Mouse (Mus musculus): Measurements from ENCODE around the gene Plcd3. TPM values are rescaled to one million over a fixed set of nuclear protein-coding genes. Genes with fewer than 3 reads are reported as not detected.
A peak's percentile ranks its signal among the peaks of the same experiment; 100 is the strongest.

Gene Plcd3
- polyA plus RNA-seq, 1 experiment from 2014 or later = 0.90 TPM

GRCm38 (mm10) chr11:103103621-103104020 is 2.2 kb upstream of the Plcd3 start:
- peak overlapping the region; percentile 74 for H3K4me2 ChIP-seq (ENCODE audit: low read depth)
- no peaks in the 10 kb centered on the region for H3K36me3 ChIP-seq (ENCODE audit: control insufficient read depth, insufficient read depth, low read length)
- no peak overlapping the region for H3K4me3 ChIP-seq (ENCODE audit: low read depth, low read length)
- H3K27me3 ChIP-seq (ENCODE audit: control insufficient read depth, insufficient read depth, low read length) = peaks cover 34% of the 10 kb centered on the region
- no peak for ATAC-seq (ENCODE audit: insufficient read depth, low FRiP score, low TSS enrichment)
- peaks cover 8% of the 10 kb centered on the region; the same call in 1 of the 2 replicates for H3K4me1 ChIP-seq (ENCODE audit: control insufficient read depth, insufficient read depth, low read length)
- H3K9me3 ChIP-seq (ENCODE audit: control insufficient read depth, low read length) = no peaks in the 10 kb centered on the region
- H3K9ac ChIP-seq (ENCODE audit: low read length) = no peak overlapping the region
- no peak overlapping the region for H3K27ac ChIP-seq (ENCODE audit: low read depth, low read length)
- 59% methylated on average over 8 of the region's 8 CpGs for WGBS
- no peak for DNase-seq (ENCODE audit: low spot score)

DNA sequence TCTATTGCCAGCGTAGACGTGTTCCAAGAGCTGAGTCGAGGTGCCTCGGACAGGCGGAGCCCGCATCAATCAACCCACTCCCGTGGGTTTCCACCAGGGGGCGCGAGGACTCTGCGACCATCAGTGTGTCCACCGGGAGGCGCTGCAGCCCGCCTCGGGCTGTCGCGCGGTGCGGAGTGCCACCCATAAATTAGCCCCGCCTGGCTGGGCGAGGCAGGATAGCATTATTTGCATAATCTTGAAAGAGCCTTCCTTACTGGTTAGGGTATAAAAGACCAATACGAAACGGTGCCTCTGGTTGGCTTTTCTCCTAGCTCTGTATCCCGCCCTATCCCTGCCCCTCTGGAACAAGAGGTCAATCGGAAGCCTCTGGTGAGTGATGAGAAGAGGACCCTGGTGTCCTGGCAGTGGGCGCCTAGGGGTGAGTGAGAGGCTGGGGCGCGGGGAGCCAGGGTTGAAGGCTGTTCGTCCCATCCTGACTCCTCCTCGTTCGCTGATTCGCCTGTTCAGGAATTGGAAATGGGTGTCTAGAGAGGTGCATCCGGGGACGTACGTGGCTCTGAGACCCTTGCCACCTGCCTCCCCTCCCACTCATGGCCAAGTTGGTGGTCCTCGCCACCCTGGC is 1.4 kb upstream of the Plcd3 start:
- peak overlapping the region; percentile 74 for H3K4me2 ChIP-seq (ENCODE audit: low read depth)
- peak overlapping the region; percentile 21 for H3K4me3 ChIP-seq (ENCODE audit: low read depth, low read length)
- WGBS = 2% methylated on average over 35 of the region's 35 CpGs
- H3K9ac ChIP-seq (ENCODE audit: low read length) = 0 out of 2 replicates have a peak overlapping the region, but pooled peaks have one; percentile 14
- peak; percentile 96 for DNase-seq (ENCODE audit: low spot score)
- H3K27ac ChIP-seq (ENCODE audit: low read depth, low read length) = no peak overlapping the region
- peaks cover 8% of the 10 kb centered on the region; the same call in 1 of the 2 replicates for H3K4me1 ChIP-seq (ENCODE audit: control insufficient read depth, insufficient read depth, low read length)
- peak; percentile 81 for ATAC-seq (ENCODE audit: insufficient read depth, low FRiP score, low TSS enrichment)
- H3K9me3 ChIP-seq (ENCODE audit: control insufficient read depth, low read length) = no peaks in the 10 kb centered on the region
- no peaks in the 10 kb centered on the region for H3K36me3 ChIP-seq (ENCODE audit: control insufficient read depth, insufficient read depth, low read length)
- H3K27me3 ChIP-seq (ENCODE audit: control insufficient read depth, insufficient read depth, low read length) = peaks cover 35% of the 10 kb centered on the region

DNA sequence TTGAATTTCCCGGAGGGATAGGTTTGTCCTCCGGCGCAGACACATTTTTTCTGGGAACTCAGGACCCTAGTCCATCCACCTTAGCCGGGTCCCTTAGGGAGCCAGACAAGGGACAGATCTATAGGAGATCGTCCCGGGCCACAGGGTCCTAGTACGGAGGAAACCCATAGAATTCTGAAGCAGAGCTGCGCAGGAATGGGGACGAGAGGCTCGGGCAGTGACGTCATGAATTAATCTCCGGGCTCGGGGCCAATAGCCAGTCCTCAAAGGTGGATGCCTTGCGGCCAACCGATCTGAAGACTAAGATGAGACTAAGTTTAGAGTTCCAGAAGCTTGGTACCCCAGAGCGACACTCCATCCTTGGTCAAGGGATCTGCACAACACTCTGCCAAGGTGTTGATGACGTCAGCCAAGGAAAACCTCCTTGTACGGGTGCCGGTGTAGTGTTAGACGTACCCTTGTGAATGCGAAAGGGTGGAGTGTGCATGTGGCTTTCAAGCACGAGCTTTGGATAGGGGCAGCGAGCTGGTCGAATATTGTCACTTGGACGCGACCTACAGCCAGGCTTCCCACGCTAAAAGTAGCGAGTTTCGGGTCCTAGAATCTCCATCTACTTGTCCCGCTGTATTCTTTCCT is 526 bp upstream of the Plcd3 start:
- Histone ChIP-seq H3K4me3 (ENCODE audit: low read depth, low read length) (peak overlapping the region; percentile 43), H3K36me3 (ENCODE audit: control insufficient read depth, insufficient read depth, low read length) (no peaks in the 10 kb centered on the region), H3K9me3 (ENCODE audit: control insufficient read depth, low read length) (no peaks in the 10 kb centered on the region), H3K4me1 (ENCODE audit: control insufficient read depth, insufficient read depth, low read length) (peaks cover 8% of the 10 kb centered on the region; the same call in 1 of the 2 replicates), H3K27me3 (ENCODE audit: control insufficient read depth, insufficient read depth, low read length) (peaks cover 37% of the 10 kb centered on the region), H3K4me2 (ENCODE audit: low read depth) (peak overlapping the region; percentile 74), H3K9ac (ENCODE audit: low read length) (0 out of 2 replicates have a peak overlapping the region, but pooled peaks have one; percentile 10), H3K27ac (ENCODE audit: low read depth, low read length) (no peak overlapping the region)
- DNase-seq (ENCODE audit: low spot score) (peak; percentile 63), ATAC-seq (ENCODE audit: insufficient read depth, low FRiP score, low TSS enrichment) (peak; percentile 42)
- WGBS = 4% methylated on average over 30 of the region's 30 CpGs

DNA sequence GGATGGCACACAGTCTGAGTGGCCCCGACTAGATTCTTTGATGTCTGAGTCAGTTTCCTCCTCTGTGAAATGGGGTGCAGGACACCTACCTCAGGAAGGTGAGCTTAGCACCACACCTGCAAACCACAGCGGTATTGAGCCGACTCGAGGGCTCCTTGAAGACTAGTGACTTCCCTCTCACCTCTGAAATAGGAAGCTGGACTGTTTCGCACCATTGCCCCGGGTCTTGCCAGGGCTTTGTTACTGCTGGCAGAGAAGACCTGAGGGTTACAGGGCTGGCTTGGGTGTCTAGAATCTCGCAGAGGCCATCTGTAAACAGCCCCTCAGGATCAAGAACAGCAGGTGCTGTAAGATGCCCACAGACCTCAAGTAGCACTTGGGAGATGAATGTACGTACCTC is 1.1 kb downstream of the Plcd3 start:
- Histone ChIP-seq H3K4me3 (ENCODE audit: low read depth, low read length) (no peak overlapping the region), H3K27ac (ENCODE audit: low read depth, low read length) (no peak overlapping the region), H3K9me3 (ENCODE audit: control insufficient read depth, low read length) (no peaks in the 10 kb centered on the region), H3K9ac (ENCODE audit: low read length) (no peak overlapping the region), H3K4me2 (ENCODE audit: low read depth) (no peak overlapping the region), H3K4me1 (ENCODE audit: control insufficient read depth, insufficient read depth, low read length) (peaks cover 8% of the 10 kb centered on the region; the same call in 1 of the 2 replicates), H3K27me3 (ENCODE audit: control insufficient read depth, insufficient read depth, low read length) (peaks cover 37% of the 10 kb centered on the region), H3K36me3 (ENCODE audit: control insufficient read depth, insufficient read depth, low read length) (no peaks in the 10 kb centered on the region)
- DNase-seq (ENCODE audit: low spot score) (no peak), ATAC-seq (ENCODE audit: insufficient read depth, low FRiP score, low TSS enrichment) (no peak)
- 78% methylated on average over 8 of the region's 8 CpGs for WGBS

GRCm38 (mm10) chr11:103099352-103099940 is 2.0 kb downstream of the Plcd3 start:
- ATAC-seq (ENCODE audit: insufficient read depth, low FRiP score, low TSS enrichment) (no peak), DNase-seq (ENCODE audit: low spot score) (no peak)
- 56% methylated on average over 12 of the region's 12 CpGs for WGBS
- Histone ChIP-seq H3K4me3 (ENCODE audit: low read depth, low read length) (no peak overlapping the region), H3K4me1 (ENCODE audit: control insufficient read depth, insufficient read depth, low read length) (peaks cover 8% of the 10 kb centered on the region; the same call in 1 of the 2 replicates), H3K4me2 (ENCODE audit: low read depth) (no peak overlapping the region), H3K9ac (ENCODE audit: low read length) (no peak overlapping the region), H3K36me3 (ENCODE audit: control insufficient read depth, insufficient read depth, low read length) (no peaks in the 10 kb centered on the region), H3K27ac (ENCODE audit: low read depth, low read length) (no peak overlapping the region), H3K27me3 (ENCODE audit: control insufficient read depth, insufficient read depth, low read length) (peaks cover 37% of the 10 kb centered on the region), H3K9me3 (ENCODE audit: control insufficient read depth, low read length) (no peaks in the 10 kb centered on the region)

- ATAC-seq (ENCODE audit: insufficient read depth, low FRiP score, low TSS enrichment) = no peak
- Histone ChIP-seq H3K27ac (ENCODE audit: low read depth, low read length) (no peak overlapping the region), H3K36me3 (ENCODE audit: control insufficient read depth, insufficient read depth, low read length) (no peaks in the 10 kb centered on the region), H3K9ac (ENCODE audit: low read length) (no peak overlapping the region), H3K9me3 (ENCODE audit: control insufficient read depth, low read length) (no peaks in the 10 kb centered on the region), H3K27me3 (ENCODE audit: control insufficient read depth, insufficient read depth, low read length) (peaks cover 37% of the 10 kb centered on the region), H3K4me3 (ENCODE audit: low read depth, low read length) (no peak overlapping the region), H3K4me1 (ENCODE audit: control insufficient read depth, insufficient read depth, low read length) (peaks cover 8% of the 10 kb centered on the region; the same call in 1 of the 2 replicates), H3K4me2 (ENCODE audit: low read depth) (no peak overlapping the region)
- no peak for DNase-seq (ENCODE audit: low spot score)
- WGBS = 66% methylated on average over 11 of the region's 11 CpGs
Observed at GRCm38 (mm10) chr11:103098531-103099190, 2.8 kb downstream of the Plcd3 start.

DNA sequence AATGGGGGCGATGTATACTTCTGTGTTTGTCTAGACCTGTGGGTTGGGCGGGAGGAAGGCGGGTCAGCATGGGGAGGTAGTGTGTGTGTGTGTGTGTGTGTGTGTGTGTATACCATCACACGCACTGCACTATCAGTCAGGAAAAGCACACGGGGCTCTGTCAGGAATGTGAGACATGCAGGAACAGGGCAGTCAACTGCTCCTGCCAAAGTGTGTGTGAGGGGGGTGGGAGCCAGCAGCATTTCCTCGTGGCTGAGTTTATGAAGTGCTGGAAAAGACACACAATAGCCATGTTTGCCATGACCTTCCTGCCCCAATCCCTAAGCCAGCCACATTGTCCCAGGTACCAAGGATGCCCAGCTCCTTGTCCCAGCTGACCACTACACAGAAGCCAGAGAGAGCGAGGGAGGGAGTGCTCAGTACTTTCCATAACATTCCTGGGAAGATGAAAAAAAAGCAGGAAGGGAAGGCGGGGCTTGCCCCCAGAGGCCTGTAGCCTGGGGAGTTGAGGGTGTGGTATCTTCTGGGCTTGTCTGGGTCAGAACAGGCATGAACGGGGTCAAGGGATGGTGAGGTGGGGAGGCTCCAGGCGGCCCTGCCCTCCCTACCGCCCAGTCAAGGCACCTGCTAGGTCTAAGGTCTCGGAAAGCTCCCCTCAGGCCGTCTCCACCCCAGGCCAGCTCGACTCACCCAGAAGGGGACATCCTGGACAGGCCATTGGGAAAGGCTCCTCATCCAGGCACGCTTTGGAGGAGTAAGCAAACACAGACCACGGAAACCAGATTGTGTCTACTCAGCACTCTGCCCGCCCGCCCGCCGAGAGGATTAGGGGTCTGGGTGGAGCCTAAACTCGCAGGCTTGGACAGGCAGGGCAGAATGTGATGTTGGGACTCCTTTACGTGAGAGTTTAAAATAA is 4.2 kb downstream of the Plcd3 start:
- Histone ChIP-seq H3K9me3 (ENCODE audit: control insufficient read depth, low read length) (no peaks in the 10 kb centered on the region), H3K36me3 (ENCODE audit: control insufficient read depth, insufficient read depth, low read length) (no peaks in the 10 kb centered on the region), H3K4me1 (ENCODE audit: control insufficient read depth, insufficient read depth, low read length) (peaks cover under 1% of the 10 kb centered on the region; the same call in 1 of the 2 replicates), H3K27ac (ENCODE audit: low read depth, low read length) (no peak overlapping the region), H3K4me3 (ENCODE audit: low read depth, low read length) (no peak overlapping the region), H3K9ac (ENCODE audit: low read length) (no peak overlapping the region), H3K4me2 (ENCODE audit: low read depth) (no peak overlapping the region), H3K27me3 (ENCODE audit: control insufficient read depth, insufficient read depth, low read length) (peaks cover 37% of the 10 kb centered on the region)
- no peak for DNase-seq (ENCODE audit: low spot score)
- WGBS = 28% methylated on average over 22 of the region's 22 CpGs
- no peak for ATAC-seq (ENCODE audit: insufficient read depth, low FRiP score, low TSS enrichment)

GRCm38 (mm10) chr11:103095801-103096200 is 5.7 kb downstream of the Plcd3 start:
- Histone ChIP-seq H3K4me3 (ENCODE audit: low read depth, low read length) (no peak overlapping the region), H3K9ac (ENCODE audit: low read length) (no peak overlapping the region), H3K9me3 (ENCODE audit: control insufficient read depth, low read length) (no peaks in the 10 kb centered on the region), H3K36me3 (ENCODE audit: control insufficient read depth, insufficient read depth, low read length) (no peaks in the 10 kb centered on the region), H3K27me3 (ENCODE audit: control insufficient read depth, insufficient read depth, low read length) (peaks cover 23% of the 10 kb centered on the region), H3K4me2 (ENCODE audit: low read depth) (no peak overlapping the region), H3K27ac (ENCODE audit: low read depth, low read length) (no peak overlapping the region), H3K4me1 (ENCODE audit: control insufficient read depth, insufficient read depth, low read length) (no peaks in the 10 kb centered on the region)
- ATAC-seq (ENCODE audit: insufficient read depth, low FRiP score, low TSS enrichment) (no peak), DNase-seq (ENCODE audit: low spot score) (no peak)
- WGBS = 89% methylated on average over 6 of the region's 6 CpGs
